Mouse (Mus musculus): ENCODE results near the gene 9030624G23Rik. TPM values are rescaled to one million over a fixed set of nuclear protein-coding genes. Genes with fewer than 3 reads are reported as not detected.
"Not testable (repeated sequence)": the region's sequence is repeated elsewhere in the genome, so short reads cannot be mapped to it uniquely, and the experiment has no call there.

The 9030624G23Rik gene
- 0.14 TPM in 1 of 2 replicates, not detected in the other for total RNA-seq (2017)

GRCm38 (mm10) chr12:24097108-24097520 is at the start of gene 9030624G23Rik:
TSS of gene 9030624G23Rik (minus strand) at chr12:24097246.
- not testable (repeated sequence) for ATAC-seq (replicated peaks; ENCODE audit: low read depth, poor library complexity, severe bottlenecking)

DNA sequence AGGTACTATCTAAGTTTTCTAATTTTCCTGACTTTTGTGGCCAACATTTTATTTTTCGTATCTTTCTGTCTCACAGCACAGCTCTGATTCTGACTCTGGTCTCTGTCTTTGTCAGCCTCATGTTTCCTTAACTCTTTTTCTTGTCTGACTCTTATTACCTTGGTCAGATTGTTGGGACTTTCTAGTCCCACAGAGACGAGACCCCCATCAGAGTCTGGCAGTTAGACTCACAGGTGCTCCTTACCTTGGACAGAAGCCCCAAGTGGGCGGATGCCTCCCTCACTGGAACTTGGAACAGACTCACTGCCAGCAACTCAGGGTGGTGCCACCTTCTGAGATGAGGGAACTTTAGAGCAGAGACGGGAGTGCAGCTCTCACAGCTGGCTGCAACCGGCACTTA is 13.9 kb downstream of the 9030624G23Rik start:
- not testable (repeated sequence) for ATAC-seq (replicated peaks; ENCODE audit: low read depth, poor library complexity, severe bottlenecking)
